Mouse (Mus musculus): ENCODE measurements at regions not wholly inside any gene's neighbourhood (a gene's known extent, or its start where the extent isn't known, plus 50 kb on each side); places are given as distances from the start of the nearest gene placed in this dataset.
"Not testable (repeated sequence)": the region's sequence is repeated elsewhere in the genome, so short reads cannot be mapped to it uniquely, and the experiment has no call there.

DNA sequence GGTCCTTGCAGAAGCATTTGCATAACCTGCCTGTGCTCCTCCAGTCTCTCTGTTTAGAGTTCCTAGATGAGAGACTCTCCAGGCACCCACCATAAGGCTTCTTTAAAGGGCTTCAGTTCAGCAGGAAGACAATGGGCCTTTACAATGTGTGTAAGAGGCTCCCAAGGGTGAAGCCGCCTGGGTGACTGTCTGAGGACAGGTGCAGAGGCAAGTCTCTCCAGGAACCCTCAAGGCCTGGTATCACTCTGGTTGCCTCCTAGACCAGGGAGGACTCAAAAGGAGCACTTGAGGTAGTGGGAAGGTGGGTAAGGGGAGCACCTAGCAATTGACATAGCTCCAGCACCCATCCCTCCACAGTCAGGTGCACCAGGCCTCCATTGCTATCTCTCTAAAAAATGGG is 55.8 kb upstream of the Irx2 start:
- DNase-seq: no peak

DNA sequence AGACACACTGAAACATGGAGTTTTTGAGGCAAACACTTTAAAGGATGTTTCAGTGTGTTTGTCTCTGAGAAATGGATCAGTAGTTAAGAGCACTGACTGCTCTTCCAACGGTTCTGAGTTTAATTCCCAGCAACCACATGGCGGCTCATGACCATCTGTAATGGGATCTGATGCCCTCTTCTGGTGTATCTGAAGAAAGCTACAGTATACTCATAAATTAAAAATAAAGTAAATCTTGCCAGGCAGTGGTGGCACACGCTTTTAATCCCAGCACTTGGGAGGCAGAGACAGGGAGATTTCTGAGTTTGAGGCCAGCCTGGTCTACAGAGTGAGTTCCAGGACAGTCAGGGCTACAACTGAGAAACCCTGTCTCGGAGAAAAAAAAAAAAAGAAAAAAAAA is 54.5 kb upstream of the Irx2 start:
- DNase-seq: not testable (repeated sequence)

DNA sequence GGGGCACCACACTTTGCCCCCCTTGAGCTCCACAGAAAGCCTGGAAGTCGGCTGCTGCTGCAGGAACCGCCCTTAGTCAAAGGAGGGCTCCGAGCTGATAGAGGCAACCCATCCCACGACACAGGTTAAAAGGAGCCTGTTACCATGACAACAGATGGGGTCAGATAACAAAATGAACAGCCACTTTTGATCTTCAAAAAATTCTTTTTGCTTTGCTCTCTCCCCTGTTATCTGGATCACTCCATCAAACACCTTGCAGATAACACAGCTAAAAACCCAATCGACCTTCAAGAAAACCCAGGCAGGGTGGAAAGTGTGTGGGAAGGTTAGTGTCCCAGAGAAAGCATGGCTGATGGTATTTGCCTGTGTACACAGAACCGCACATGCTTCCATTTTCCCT is 52.1 kb upstream of the Irx2 start:
- DNase-seq: no peak

DNA sequence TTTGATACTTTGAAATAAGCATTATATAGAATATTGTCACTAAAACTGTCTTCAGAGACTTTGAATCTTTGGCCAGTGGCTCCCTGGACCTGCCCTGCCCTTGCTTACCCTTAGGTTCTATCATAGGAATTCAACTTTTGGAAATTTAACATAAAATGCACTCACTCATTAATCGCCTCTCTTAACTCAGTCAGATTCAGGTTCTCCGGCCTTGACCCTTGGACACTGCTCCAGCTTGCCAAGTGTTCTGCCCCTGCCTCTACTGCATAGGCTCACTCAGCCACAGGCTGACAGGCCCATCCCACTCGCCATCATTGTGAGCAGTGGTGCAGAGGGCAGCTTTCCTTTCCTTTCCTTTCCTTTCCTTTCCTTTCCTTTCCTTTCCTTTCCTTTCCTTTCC is 50.2 kb upstream of the Irx2 start:
- DNase-seq: no peak
